Mouse (Mus musculus) 3134 (cell line): ENCODE measurements around the gene Ect2.

Source experiments
- DNase-seq: peaks from one replicate; pipeline ENCODE4 v3.0.0-alpha.2; 2011; ENCODE audit warnings: low spot score; ENCODE audit not compliant: insufficient read length; ENCODE audit errors: extremely low read depth

Gene Ect2

DNA sequence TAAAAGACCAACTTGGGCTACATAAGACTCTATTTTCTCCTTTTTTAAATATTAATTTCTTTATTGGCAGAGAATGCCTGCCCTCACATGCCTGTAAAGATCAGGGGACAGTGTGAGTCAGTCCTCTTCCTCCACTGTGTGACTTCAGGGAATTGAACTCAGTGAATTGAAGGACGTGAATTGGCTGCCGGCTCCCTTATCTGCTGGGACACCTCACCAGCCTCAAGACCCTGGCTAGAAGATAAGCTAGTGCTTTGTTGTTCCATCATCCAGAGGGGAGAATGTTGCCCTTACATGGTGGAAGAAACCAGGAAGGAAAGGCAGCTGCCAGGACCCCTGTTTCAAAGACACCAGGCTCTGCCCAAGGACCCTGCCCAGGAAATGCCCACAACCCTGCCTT is 79.8 kb downstream of the Ect2 start:
- DNase-seq, result no peak

GRCm38 (mm10) chr3:27071706-27072105 is 82.0 kb downstream of the Ect2 start:
- DNase-seq, result no peak

DNA sequence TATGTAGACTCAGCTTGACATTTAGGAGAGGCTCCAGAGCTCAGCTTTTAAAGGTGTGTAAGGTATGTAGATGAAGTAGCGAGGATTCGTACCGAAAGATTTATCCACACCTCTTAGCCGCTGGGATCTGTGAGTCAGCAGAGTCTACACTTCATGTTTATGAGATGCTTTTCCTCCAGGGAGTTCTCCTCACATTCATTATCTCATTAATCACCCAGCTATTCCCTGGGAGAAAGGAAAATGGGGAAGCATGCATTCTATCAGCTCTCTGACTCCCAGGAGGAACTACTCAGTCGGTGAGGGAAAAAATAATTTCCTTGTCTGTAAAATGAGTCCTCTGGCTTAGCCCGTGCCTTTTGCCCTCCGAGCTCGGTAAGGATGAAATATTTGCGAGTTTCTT is 83.3 kb downstream of the Ect2 start:
- no peak for DNase-seq

DNA sequence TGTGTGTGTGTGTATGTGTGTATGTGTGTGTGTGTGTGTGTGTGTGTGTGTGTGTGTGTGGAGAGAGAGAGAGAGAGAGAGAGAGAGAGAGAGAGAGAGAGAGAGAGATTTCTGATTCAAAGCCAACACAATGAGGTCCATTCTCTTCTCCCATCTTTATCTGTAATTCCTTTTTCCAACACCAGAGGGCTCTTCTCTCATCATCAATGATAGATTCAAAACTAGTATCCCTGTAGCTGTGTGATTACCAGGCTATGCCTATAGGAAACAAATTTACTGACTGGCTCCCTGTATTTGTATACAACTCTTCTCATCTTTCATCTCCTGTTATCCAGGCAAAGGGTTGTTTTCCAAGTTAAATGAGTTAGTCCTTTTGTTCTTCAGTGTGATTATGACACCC is 86.5 kb downstream of the Ect2 start:
- DNase-seq, result no peak

- no peak for DNase-seq
Observed at GRCm38 (mm10) chr3:27064886-27065285, 88.8 kb downstream of the Ect2 start.

GRCm38 (mm10) chr3:27063399-27064260 is 90.0 kb downstream of the Ect2 start:
- DNase-seq, result no peak

DNA sequence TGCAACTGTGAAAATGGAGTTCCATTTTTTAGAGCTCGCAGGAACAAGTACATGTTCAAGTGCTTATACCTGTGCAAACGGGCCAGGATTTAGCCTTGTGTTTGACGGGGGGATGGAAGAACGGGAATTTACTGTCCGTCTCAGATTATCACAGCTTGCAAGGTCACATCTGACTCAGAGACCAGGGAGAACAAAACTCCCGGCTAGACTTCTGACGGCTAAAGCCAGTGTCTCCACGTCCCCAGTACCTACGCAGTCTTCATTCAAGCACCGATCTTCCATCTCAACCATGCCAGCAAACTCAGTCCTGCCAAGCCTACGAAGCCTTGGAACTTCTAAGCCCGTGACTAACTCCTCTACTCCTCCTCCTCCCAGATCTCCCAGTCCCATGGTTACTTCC is 93.2 kb downstream of the Ect2 start:
- DNase-seq, result no peak

DNA sequence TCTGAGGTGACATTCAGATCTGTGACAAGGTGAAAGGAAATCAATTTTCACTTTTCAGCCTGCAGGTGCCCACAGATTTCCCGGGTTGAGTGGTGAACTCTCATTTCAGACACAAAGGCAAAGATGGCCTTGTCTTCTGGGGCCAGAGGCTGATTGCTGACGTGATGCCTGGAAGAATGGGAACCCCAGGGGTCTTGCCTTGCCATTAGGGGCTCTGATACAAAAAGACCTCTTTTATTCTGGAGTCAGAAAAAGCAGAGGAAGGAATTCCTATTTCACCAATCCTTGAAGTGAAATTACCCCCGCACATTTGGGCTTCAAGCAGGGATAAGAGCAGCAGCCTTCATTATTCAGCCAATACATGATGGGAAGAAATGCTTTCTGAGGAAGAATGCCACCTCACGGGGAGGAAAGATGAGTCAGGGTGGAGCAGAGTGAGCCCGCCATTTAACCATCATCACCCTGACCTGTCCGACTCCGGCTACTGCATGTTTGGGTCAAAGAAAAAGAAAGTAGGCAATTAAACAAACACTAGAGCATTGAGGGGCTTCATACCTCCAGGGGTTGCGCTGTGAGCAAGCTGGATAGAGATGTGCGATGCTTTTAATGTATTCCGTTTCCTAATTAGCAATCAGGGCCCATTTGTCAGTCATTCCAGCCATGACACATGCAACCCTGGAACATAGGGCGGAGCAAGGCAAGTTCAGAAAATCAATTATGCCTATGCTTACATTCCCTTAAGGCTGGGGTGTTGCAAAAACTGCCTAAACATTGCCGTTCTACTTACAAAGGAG is 94.0 kb downstream of the Ect2 start:
- no peak for DNase-seq

- no peak for DNase-seq
Observed at GRCm38 (mm10) chr3:27055471-27055870, 98.2 kb downstream of the Ect2 start.

- no peak for DNase-seq
Observed at GRCm38 (mm10) chr3:27054766-27055165, 98.9 kb downstream of the Ect2 start.
